Mouse (Mus musculus) thymus, adult 18-20 months (tissue): ENCODE results near the gene Prss36.
"Not testable (repeated sequence)": the region's sequence is repeated elsewhere in the genome, so short reads cannot be mapped to it uniquely, and the experiment has no call there.

Experiments used
- DNase-seq, 2 experiments: peaks; one replicate each; pipeline ENCODE4 v3.0.0; 2022; ENCODE audit warnings: mixed read lengths in 2 of 2

The Prss36 gene

GRCm38 (mm10) chr7:127946470-127947023 is at the start of gene Prss36:
Prss36 (minus strand) TSS chr7:127946725.
- no peak for DNase-seq

GRCm38 (mm10) chr7:127993341-127993977 is 46.9 kb upstream of the Prss36 start, which contains the start of gene Pycard:
Pycard (minus strand) TSS chr7:127993867.
- peak; percentile 74 to 89 for DNase-seq

- DNase-seq: peak in 1 of 2 experiments; percentile 53
Observed at GRCm38 (mm10) chr7:127992488-127993340, 46.2 kb upstream of the Prss36 start.

- DNase-seq: peak; percentile 55 to 65
Observed at GRCm38 (mm10) chr7:127991643-127992487, 45.3 kb upstream of the Prss36 start.

- DNase-seq: no peak
Observed at GRCm38 (mm10) chr7:127988904-127989303, 42.4 kb upstream of the Prss36 start.

GRCm38 (mm10) chr7:127980606-127981005 is 34.1 kb upstream of the Prss36 start:
- no peak for DNase-seq

- no peak for DNase-seq
Observed at GRCm38 (mm10) chr7:127978856-127979255, 32.3 kb upstream of the Prss36 start.

- no peak for DNase-seq
Observed at GRCm38 (mm10) chr7:127974413-127974930, 27.9 kb upstream of the Prss36 start.

- DNase-seq: peak; percentile 53 to 72
Observed at GRCm38 (mm10) chr7:127967922-127968828, 21.6 kb upstream of the Prss36 start.

GRCm38 (mm10) chr7:127967004-127967921 is 20.7 kb upstream of the Prss36 start, which contains the start of gene Fus:
Fus (plus strand) TSS chr7:127967457.
- DNase-seq: peak; percentile 86 to 91

- DNase-seq: peak in 1 of 2 experiments; percentile 17
Observed at GRCm38 (mm10) chr7:127966371-127966918, 19.9 kb upstream of the Prss36 start.

- DNase-seq: no peak
Observed at GRCm38 (mm10) chr7:127959364-127959763, 12.8 kb upstream of the Prss36 start.

GRCm38 (mm10) chr7:127952864-127953581 is 6.5 kb upstream of the Prss36 start:
- DNase-seq: no peak

GRCm38 (mm10) chr7:127944614-127945013 is 1.9 kb downstream of the Prss36 start:
- no peak for DNase-seq

- not testable (repeated sequence) for DNase-seq
Observed at GRCm38 (mm10) chr7:127942097-127942496, 4.4 kb downstream of the Prss36 start.

GRCm38 (mm10) chr7:127936216-127936884 is 10.2 kb downstream of the Prss36 start:
- no peak for DNase-seq

- DNase-seq: no peak
Observed at GRCm38 (mm10) chr7:127935748-127936159, 10.8 kb downstream of the Prss36 start.

- peak; percentile 93 for DNase-seq
Observed at GRCm38 (mm10) chr7:127935028-127935722, 11.3 kb downstream of the Prss36 start.
